Mouse (Mus musculus): Measurements from ENCODE around the gene Acot4. TPM values are rescaled to one million over a fixed set of nuclear protein-coding genes. Genes with fewer than 3 reads are reported as not detected.
"Not testable (repeated sequence)": the region's sequence is repeated elsewhere in the genome, so short reads cannot be mapped to it uniquely, and the experiment has no call there.

Acot4 gene
- total RNA-seq, 2 experiments from 2014 or later: 0.07 to 0.14 TPM

DNA sequence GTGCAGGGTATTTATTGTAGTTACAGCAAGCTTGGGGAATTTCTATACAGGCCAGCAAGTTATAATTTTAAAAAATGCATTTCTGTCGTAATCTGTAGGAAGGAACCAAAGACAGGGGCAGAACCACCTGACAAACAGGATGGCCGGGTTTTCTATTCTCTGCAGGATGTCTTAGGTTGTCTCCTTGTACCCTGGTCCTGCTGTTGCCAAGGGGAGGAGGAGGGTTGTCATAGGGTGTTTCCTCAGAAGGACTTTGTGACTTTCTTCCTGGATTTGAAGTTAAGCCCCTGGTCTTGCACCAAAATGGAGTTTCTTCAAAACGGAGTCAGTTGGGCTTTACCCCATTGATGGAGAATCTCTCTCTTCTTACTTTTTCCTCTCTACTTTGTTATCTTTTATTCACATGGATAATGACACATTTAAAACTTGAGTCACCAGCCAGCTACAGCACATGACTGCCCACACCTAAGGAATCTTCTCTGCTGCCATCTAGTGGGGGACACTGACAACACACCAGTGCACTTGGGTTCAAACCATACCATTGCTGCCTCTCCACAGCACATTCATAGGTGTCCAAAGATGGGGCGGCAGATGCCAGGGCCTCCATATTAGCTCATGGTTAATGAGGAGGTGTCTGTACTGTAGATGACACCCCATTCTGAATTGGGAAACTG, 7.4 kb upstream of the Acot4 start:
- DNase-seq (ENCODE audit: low spot score): peak; percentile 84

DNA sequence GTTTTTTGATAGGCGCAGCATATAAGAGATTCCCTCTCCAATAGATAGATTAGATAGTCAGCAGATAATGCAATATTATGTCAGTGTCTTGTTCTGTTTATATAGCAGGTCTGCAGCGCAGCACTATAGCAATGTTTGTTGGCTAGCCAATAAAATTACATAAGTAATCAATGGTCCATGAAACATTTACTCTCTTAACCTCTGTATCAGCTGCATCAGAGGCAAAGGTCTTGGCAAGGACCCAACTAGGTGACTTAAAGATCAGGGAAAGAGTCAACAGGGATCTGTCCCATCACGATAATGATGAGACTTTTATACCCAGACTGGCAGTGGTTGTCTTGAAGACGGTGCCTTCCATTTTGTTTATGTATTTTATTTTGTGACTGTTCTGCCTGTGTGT, 5.3 kb upstream of the Acot4 start:
- DNase-seq (ENCODE audit: low spot score): no peak

DNA sequence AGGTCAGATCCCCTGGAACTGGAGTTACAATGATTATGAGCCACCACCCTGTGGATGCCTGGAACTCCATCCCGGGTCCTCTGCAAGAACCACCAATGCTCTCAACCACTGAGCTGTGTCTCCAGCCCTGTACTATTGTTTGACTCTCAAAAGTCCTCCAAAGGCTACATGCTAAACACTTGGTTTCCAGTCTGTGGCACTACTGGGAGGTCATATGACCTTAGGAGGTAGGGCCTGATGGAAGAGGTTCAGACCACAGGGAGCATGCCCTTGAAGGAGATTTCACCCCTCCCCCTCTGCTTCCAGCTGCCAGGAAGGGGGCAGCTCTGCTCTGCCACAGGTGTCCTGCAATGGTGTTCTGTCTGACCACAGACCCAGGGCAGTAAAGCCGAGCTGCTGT, 4.9 kb upstream of the Acot4 start:
- not testable (repeated sequence) for DNase-seq (ENCODE audit: low spot score)

DNA sequence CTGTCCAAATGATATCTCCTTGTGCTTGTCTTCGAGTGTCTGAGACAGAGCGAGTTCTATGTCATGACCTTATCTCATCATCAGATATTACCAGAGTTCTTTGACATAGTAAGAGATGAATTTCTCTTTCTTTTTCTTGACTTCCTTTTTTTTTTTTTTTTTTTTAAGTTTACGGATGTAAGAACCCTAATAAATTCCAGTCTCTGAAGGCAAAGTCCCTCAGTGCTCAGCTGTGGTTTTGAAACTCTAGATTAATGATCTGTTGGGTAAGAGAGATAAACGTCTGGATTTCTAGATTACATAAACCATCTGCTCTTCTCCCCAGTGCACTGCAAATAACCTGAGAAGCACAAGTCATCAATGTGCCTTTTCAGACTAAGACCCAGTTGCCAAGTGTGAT, 4.1 kb upstream of the Acot4 start:
- DNase-seq (ENCODE audit: low spot score): no peak

DNA sequence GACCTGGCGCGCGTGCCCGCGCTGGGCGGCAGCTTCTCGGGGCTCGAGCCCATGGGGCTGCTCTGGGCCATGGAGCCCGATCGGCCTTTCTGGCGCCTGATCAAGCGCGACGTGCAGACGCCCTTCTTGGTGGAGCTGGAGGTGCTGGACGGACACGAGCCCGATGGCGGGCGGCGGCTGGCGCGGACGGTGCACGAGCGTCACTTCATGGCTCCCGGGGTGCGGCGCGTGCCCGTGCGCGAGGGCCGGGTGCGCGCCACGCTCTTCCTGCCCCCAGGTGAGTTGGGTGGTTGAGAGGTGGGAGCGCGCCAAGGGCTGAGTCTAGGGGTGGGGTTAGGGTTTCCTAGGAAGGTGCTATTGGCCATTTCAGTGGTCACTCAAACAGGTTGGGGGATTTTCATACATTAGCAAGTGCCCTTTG, 522 bp downstream of the Acot4 start, which contains the start of gene Gm49366:
TSS of gene Gm49366 (plus strand) at position 245 of the 421 bp plus-strand sequence.
- not testable (repeated sequence) for DNase-seq (ENCODE audit: low spot score)

DNA sequence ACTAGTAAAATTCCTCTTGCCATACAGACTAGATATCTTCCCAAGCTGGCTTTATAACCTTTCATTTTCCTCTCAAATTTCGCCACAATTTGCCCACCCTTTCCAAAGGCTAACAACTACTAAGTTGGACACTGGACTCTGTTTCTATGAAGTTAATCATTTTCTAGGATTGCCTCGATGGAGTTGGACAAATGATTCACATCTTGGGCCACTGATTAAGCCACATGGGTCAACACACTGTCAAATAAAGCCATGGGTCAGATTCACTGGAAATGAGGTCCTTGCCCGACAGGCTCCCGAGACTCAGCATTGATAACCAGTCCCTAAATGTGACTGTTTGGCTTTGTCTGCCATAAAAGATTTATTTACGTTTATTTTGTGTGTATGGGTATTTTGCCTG, 4.1 kb downstream of the Acot4 start:
- no peak for DNase-seq (ENCODE audit: low spot score)

DNA sequence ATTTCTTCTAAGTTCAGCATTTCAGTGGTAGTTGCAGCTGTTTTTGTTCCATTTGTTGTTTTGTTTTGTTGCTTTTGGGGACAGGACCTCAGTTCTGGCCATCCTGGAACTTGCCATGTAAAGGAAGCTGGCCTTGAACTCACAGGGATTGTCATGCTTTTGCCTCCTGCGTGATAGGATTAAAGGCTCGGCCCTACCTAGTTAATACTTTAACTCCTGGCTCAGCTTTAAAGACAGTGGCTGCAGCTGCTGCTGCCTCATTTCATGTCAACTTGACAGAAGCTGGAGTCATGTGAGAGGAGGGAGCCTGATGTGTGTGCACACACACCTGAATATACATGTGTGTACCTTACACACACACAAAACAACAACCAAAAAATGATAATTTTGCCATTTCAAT, 5.9 kb downstream of the Acot4 start:
- no peak for DNase-seq (ENCODE audit: low spot score)

DNA sequence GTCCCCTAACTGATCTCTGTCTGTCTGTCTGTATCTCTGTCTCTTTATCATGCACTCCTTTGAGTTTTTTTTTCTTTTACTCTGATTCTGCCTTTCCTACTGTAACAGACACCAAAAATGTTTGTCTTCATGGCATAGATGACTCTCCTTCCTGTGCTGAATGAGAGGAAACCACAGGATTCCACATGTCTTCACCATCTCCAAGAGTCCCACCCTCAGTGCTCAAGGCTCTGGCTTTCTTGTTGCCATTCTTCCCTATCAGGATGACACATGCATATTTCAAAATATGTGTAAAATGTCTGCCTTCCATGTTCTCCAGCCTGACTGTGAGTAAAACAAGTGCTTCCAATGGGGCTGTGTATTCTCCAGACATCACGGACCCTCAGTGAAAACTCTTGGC, 8.7 kb downstream of the Acot4 start:
- DNase-seq (ENCODE audit: low spot score): no peak

DNA sequence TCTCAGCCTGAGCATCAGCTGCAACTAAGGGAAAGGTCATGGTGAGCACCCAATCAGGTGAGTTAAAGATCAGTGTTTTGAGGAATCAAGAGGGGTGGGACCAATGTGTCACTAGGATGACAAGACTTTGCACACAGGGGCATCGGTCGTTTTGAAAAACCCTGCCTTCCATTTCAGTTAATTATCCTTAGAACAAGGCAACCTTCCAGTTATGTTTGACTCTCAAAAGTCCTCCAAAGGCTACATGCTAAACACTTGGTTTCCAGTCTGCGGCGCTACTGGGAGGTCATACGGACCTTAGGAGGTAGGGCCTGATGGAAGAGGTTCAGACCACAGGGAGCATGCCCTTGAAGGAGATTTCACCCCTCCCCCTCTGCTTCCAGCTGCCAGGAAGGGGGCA, 12.6 kb downstream of the Acot4 start:
- DNase-seq (ENCODE audit: low spot score): not testable (repeated sequence)

DNA sequence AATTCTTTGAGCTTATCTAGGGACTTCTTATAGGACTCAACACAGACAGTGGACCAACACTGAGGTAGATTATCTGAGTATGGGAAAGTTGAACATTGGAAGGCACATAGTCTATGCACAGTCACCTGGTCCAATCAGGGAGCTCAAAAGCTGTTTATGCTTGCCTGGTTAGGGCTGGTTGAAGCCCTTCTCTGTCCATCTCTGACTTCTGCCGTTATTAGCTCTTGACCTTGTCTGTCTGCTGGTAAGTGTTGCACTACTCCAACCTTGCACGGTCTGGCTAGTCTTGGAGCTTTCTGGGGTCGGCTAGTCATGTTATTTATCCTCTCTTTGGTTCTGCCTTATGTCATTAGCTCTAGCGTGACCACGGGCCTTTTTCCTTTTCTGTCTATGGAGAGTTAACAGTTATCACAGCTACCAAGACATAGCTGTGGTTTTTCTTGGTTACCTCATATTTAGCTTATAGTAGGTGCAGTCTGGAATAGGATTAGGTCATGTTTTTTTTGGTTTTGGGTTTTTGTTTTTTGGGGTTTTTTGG, 13.8 kb downstream of the Acot4 start, which contains the start of gene Acot3:
TSS of gene Acot3 (plus strand) at position 208 of the 538 bp plus-strand sequence.
- DNase-seq (ENCODE audit: low spot score): no peak

DNA sequence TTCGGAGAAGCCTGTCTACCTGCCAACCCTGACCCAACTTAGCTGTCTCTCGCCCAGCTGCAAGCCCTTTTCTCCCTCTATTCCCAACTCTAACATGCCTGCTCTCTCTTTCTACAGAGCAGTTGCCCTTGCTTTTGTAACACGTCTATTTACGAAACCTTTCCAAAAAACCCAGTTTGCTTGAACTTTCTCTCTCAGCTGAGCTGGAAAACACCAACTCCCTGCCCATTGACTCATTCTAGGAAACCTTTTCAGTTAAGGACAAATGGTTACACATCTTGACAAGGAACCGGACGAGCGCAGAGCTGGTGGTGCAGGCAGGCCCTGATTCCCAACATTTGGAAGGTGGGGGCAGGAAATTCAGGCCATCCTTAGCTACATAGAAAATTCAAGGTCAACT, 14.4 kb downstream of the Acot4 start:
- no peak for DNase-seq (ENCODE audit: low spot score)

DNA sequence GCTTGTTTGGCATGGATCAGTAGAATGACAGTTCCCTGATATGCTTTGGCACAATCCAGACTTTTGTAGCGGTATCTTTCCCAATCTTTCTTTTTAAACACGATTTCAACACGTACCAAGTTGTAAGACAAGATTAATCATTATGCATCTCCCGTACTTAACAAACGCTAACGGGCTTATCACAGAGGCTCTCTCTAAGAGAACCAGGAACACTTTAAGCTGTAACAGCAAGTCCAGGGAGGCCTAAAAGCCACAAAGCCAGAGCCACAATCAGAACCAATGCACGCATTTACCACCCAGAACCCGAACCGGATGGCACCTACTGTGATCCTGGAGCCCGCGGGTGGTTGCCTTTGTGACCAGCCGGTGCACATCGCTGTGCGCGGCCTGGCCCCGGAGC, 15.0 kb downstream of the Acot4 start:
- no peak for DNase-seq (ENCODE audit: low spot score)

DNA sequence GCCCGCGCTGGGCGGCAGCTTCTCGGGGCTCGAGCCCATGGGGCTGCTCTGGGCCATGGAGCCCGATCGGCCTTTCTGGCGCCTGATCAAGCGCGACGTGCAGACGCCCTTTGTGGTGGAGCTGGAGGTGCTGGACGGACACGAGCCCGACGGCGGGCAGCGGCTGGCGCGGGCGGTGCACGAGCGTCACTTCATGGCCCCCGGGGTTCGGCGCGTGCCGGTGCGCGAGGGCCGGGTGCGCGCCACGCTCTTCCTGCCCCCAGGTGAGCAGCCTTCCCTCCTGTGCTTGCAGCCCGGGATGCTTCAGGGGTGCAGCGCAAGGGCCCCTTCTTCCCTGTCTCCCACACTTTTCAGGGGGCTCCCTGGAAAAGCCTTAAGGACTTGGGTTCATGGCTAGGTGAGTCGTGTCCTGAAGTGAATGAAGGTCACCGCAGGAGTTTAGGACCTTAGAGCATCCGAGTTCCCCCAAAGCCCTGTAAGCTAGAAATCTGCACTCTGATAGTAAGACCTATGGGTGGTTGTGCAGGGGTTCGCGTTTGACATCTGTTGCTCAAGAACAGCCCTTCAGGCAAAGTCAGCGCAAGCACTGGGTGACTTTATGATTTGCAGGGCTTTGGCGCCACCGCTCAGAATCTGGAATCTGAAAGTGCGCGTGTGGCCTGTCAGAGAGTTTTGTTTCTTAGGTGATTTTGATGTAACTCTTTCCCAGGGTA, 15.7 kb downstream of the Acot4 start:
- DNase-seq (ENCODE audit: low spot score): no peak

DNA sequence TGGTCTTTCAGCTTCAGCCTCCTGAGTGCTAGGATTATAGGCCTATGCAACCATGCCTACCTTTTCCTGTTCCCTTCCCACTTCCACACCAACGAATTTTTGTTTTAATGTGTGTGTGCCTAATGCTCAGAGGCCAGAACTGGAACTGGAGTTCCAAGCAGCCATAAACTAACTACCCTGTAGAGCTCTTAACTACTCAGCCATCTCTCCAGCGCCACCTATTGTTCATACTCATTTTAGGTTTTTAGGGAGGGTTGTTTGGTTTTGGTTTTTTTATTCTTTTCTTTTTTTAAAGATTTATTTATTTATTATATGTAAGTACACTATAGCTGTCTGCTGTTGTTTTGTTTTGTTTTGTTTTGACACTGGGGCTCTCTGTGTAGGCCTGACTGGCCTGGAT, 22.8 kb downstream of the Acot4 start:
- DNase-seq (ENCODE audit: low spot score): peak; percentile 17

DNA sequence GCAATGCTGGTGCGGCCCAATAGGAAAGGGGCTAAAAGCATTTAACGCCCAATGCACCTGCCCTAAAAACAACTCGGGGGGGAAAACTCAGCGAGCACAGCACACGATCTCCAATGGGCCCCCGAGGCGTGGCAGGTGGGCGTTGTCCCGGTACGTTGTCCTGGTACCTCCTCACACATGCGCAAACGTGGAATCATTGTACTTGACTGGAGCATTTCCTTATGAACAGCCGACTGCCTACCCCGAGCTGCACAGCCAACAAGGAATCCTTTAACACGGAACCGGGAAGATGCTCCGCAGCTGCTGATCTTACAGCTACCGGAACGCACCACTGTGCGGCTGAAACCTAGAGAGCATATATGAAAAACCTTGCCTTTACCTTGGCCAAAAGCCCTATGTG, 24.2 kb downstream of the Acot4 start:
- DNase-seq (ENCODE audit: low spot score): no peak

DNA sequence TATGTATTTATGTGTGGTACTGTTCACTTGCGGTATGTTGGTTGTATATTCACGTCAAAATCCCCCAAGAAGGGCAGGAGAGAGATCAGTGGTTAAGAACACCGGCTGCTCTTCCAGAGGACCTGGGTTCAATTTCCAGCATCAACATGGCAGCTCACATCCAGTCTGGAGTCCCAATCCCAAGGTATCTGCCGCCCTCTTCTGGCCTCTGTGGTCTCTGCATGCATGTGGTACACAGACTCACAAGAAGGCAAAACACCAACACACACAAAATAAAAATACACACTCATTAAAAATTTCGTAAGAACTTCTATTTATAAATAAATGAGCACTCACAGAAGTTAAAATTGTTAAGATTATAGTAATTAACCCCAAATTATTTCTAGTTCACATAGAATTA, 25.0 kb downstream of the Acot4 start:
- no peak for DNase-seq (ENCODE audit: low spot score)

DNA sequence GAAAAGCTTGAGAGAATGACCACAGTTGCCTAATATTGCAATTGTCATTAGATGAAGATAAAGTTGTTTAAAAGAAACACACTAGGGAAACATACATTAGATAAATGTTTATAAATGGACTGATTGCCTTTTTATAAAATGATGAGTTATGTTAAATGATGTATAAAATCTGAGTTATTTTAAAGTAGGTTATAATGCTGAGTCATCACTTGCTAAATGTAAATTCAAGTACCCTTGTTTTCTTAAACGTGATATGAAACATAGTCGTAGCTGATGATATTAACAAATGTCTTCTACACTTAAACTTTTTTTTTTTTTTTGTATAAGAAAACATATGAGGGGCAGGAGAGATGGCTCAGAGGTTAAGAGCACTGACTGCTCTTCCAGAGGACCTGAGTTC, 25.7 kb downstream of the Acot4 start:
- DNase-seq (ENCODE audit: low spot score): no peak

DNA sequence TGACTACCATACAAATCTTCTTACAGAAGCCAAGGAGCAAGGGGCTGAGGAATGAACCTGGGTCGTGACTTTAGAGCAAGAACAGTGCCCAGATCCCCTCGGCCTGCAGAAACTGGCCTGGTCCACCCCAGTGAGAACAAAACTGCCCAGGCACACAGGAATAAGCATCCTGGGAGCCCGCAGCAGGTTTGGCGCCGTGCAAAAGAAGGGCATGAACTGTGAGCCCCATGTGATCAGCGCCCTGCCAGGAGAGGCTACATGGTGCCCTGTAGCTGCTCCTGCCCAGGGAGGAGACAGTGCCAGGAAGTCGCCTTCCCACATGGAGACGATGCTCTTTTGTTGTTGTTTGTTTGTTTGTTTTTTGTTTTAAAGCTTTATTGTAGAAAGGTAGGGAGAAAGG, 26.4 kb downstream of the Acot4 start:
- no peak for DNase-seq (ENCODE audit: low spot score)

DNA sequence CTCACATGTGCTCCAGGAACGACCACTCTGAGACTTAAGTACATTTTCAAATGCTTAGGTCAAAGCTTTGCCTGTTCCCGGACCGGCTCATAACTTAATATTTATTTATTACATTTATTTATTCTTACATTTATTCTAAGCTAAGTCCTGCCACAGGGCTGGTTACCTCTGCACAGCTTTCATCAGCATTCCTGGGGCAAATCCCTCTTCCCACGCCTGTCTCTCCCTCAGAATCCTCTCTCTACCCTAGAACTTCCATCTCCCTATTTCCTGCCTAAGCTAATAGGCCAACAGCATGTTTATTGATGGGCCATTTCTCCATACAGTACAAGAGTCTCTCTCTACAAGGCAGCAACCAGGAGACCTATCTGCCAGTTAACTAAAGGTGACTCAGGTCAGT, 29.6 kb downstream of the Acot4 start:
- DNase-seq (ENCODE audit: low spot score): no peak

DNA sequence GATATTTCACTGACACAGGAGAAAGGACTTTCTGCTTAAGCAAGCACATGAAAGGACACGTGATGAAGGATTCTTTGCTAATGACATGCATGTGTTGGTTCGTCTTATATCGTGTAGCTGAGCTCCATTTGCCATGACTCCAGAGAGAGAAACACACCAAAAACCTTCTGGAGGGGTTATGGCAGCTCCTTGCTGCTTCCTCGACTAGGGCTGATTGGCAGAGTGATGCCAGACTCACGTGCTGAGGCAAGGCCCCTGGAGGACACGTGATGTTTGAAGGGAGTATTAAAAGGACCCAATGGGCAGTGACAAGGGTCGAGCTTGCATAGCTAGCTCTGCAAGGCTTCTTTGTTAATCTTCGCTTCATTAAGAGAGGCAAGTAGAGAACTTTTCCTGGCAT, 30.1 kb downstream of the Acot4 start:
- no peak for DNase-seq (ENCODE audit: low spot score)

DNA sequence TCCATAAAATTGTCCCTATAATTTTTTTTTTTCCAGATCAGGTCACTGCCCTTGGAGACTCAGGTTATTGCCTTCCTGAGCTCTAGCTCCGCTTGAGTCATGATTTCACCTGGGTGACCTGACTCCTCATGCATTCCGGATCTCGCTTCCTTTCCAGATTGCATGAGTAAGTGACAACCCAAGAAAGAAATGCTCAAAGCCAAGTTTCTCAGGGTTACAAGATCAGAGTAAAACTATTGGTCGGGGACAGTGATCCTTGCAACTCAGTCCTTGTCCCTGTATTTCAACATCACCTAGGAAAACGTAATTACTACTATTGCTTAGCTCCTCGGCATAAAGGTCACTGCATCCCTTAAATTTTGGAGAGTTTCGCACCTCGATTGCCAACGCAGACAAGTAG, 30.8 kb downstream of the Acot4 start, which contains the start of gene Acot5:
TSS of gene Acot5 (plus strand) at position 340 of the 400 bp plus-strand sequence.
- DNase-seq (ENCODE audit: low spot score): no peak

DNA sequence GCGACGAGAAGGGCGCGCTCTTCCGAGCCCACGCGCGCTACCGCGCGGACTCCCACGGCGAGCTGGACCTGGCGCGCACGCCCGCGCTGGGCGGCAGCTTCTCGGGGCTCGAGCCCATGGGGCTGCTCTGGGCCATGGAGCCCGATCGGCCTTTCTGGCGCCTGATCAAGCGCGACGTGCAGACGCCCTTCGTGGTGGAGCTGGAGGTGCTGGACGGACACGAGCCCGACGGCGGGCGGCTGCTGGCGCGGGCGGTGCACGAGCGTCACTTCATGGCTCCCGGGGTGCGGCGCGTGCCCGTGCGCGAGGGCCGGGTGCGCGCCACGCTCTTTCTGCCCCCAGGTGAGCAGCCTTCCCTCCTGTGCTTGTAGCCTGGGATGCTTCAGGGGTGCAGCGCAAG, 31.4 kb downstream of the Acot4 start:
- peak; percentile 7 for DNase-seq (ENCODE audit: low spot score)

DNA sequence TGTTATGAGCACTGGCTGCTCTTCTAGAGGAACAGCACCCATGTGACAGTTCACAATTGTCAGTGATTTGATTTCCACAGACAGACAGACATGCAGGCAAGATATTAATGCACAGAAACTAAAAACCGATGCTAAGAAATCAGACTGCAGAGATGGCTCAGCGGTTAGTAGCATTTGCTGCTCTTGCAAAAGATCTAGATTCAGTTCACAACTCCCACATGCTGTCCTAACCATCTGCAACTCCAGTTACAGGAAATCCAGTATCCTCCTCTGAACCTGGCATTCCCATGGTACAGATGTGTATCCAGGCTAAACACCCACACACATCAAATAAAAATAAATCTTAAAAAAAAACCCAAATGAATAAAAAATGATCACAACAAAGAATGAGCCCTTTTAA, 33.5 kb downstream of the Acot4 start:
- no peak for DNase-seq (ENCODE audit: low spot score)
